ENCODE assay signal across 8 mouse cellular contexts in the genomic region with DNA sequence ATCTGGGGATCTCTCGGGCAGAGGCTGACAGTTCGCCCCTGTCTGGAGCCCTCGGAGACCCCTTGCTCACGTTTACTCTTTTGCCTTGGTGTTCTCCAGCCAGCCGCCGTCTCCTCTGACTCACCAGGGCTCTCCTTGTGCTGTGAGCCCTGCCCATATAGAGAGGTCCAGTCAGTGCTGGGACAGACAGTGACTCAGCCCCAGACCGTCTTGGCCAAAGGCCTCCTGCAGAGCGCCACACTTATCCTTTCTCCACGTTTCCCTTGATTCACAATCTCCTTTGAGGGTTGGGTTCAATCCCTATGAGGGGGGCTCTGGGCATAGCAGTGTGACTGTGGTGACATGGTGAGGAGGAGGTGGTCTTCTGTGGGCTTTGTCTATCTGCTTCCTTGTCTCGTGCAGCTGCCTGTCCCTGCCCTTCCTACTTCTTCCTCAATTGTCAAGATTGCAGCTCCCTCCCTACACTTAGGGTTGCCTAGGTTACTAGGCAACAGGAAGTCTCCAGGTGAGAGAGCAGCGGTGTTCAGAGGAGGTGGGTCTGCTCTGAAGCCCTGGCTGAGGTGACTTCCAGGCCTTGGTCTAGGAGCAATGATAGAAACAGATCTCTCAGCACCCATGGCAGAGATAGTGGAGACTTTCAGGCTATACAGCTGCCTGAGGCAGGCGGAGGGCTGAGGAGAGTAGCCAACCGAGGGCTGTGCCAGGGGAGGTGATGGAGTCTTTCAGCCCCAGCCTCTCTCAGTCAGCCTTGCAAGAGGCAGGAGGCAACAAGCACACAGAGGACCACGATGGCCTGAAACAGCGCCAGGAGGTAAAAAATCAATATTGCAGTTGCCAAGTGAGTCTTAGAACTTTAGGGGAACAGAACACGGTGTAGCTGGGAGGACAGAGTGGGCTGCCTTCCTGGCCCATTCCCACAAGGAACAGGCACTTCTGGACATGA. TPM values are rescaled to one million over a fixed set of nuclear protein-coding genes. Genes with fewer than 3 reads are reported as not detected.
DNase-seq lines count a peak whose midpoint lies in the region; ATAC-seq lines count a peak whose summit lies in the region.

No protein-coding gene starts in this region.

- H3K27me3 ChIP-seq in forebrain, embryonic 10.5 days (ENCODE audit: poor library complexity, severe bottlenecking), result peaks cover 81% of the 10 kb centered on the region
- 0 out of 2 replicates have a peak, but pooled peaks cover 2% of the 10 kb centered on the region for H3K27me3 ChIP-seq in forebrain, embryonic 16.5 days (replicated peaks; ENCODE audit: control insufficient read depth, insufficient read depth, low read length)
- H3K27me3 ChIP-seq in hindbrain, embryonic 14.5 days (ENCODE audit: control insufficient read depth, insufficient read depth, low read length), result peaks cover 20% of the 10 kb centered on the region; the same call in 1 of the 2 replicates
- peaks cover 48% of the 10 kb centered on the region for H3K27me3 ChIP-seq in midbrain, embryonic 11.5 days (ENCODE audit: control insufficient read depth, insufficient read depth, low read length)

- H3K9me3 ChIP-seq in forebrain, embryonic 10.5 days, result no peaks in the 10 kb centered on the region
- H3K9me3 ChIP-seq in forebrain, embryonic 16.5 days (ENCODE audit: control insufficient read depth, low read length), result no peaks in the 10 kb centered on the region
- no peaks in the 10 kb centered on the region for H3K9me3 ChIP-seq in hindbrain, embryonic 14.5 days (ENCODE audit: control insufficient read depth, low read length)
- H3K9me3 ChIP-seq in midbrain, embryonic 11.5 days (ENCODE audit: control insufficient read depth, low read length), result no peaks in the 10 kb centered on the region

- H3K4me2 ChIP-seq in forebrain, embryonic 16.5 days (ENCODE audit: low read length), result no peak overlapping the region
- H3K4me2 ChIP-seq in hindbrain, embryonic 14.5 days (replicated peaks), result no peak overlapping the region
- no peak overlapping the region for H3K4me2 ChIP-seq in midbrain, embryonic 11.5 days

- no peak for ATAC-seq in forebrain, embryonic 16.5 days
- ATAC-seq in hindbrain, embryonic 14.5 days (ENCODE audit: low FRiP score), result 0 out of 2 replicates have a peak, but pooled peaks have one; percentile 24
- ATAC-seq in midbrain, embryonic 11.5 days (ENCODE audit: low FRiP score), result no peak

- H3K4me3 ChIP-seq in forebrain, embryonic 10.5 days, result no peak overlapping the region
- no peak overlapping the region for H3K4me3 ChIP-seq in forebrain, embryonic 16.5 days (replicated peaks; ENCODE audit: low read length)
- H3K4me3 ChIP-seq in hindbrain, embryonic 14.5 days (replicated peaks; ENCODE audit: low read length), result no peak overlapping the region
- no peak overlapping the region for H3K4me3 ChIP-seq in midbrain, embryonic 11.5 days (ENCODE audit: low read depth, low read length)

- no peak for DNase-seq in forebrain, embryonic 10.5 days (ENCODE audit: extremely low spot score, low spot score)
- peak; percentile 70 for DNase-seq in R1 (ENCODE audit: low read depth, low spot score)
- DNase-seq in hindbrain, embryonic 14.5 days (ENCODE audit: low spot score), result no peak
- peak; percentile 85 for DNase-seq in midbrain, embryonic 11.5 days (ENCODE audit: low spot score, missing footprints)
- DNase-seq in ovary, postnatal 36 days (ENCODE audit: low spot score), result no peak
- DNase-seq in thymus, postnatal 14 days, result no peak
- DNase-seq in frontal cortex, postnatal 14 days (ENCODE audit: low spot score in 2 of 2), result no peak

- H3K9ac ChIP-seq in forebrain, embryonic 16.5 days (replicated peaks; ENCODE audit: low read depth, low read length), result no peak overlapping the region
- H3K9ac ChIP-seq in hindbrain, embryonic 14.5 days, result no peak overlapping the region
- no peak overlapping the region for H3K9ac ChIP-seq in midbrain, embryonic 11.5 days (ENCODE audit: low read length)

- peak overlapping the region; percentile 15 for H3K27ac ChIP-seq in forebrain, embryonic 10.5 days
- H3K27ac ChIP-seq in forebrain, embryonic 16.5 days (ENCODE audit: low read length), result no peak overlapping the region
- no peak overlapping the region for H3K27ac ChIP-seq in hindbrain, embryonic 14.5 days
- H3K27ac ChIP-seq in midbrain, embryonic 11.5 days (ENCODE audit: low read depth, low read length), result no peak overlapping the region

- H3K36me3 ChIP-seq in forebrain, embryonic 10.5 days (replicated peaks), result no peaks in the 10 kb centered on the region
- no peaks in the 10 kb centered on the region for H3K36me3 ChIP-seq in forebrain, embryonic 16.5 days (ENCODE audit: control insufficient read depth, insufficient read depth)
- H3K36me3 ChIP-seq in hindbrain, embryonic 14.5 days (replicated peaks; ENCODE audit: control insufficient read depth, insufficient read depth), result no peaks in the 10 kb centered on the region
- no peaks in the 10 kb centered on the region for H3K36me3 ChIP-seq in midbrain, embryonic 11.5 days (ENCODE audit: control insufficient read depth, insufficient read depth, low read length)

- 14% methylated on average over 16 of the region's 16 CpGs for WGBS in forebrain, embryonic 10.5 days
- WGBS in forebrain, embryonic 16.5 days, result 21% methylated on average over 16 of the region's 16 CpGs
- WGBS in hindbrain, embryonic 14.5 days, result 14% methylated on average over 16 of the region's 16 CpGs
- WGBS in midbrain, embryonic 11.5 days, result 17% methylated on average over 16 of the region's 16 CpGs

- H3K4me1 ChIP-seq in forebrain, embryonic 10.5 days, result peaks cover 64% of the 10 kb centered on the region
- peaks cover 21% of the 10 kb centered on the region for H3K4me1 ChIP-seq in forebrain, embryonic 16.5 days (replicated peaks; ENCODE audit: control insufficient read depth, insufficient read depth, low read length)
- peaks cover 27% of the 10 kb centered on the region for H3K4me1 ChIP-seq in hindbrain, embryonic 14.5 days (replicated peaks; ENCODE audit: control insufficient read depth, insufficient read depth, low read length)
- peaks cover 20% of the 10 kb centered on the region for H3K4me1 ChIP-seq in midbrain, embryonic 11.5 days (ENCODE audit: control insufficient read depth, insufficient read depth, low read length)

RNA-seq across cellular contexts. Expression of a gene that starts 7.1 kb away (rescaled TPM):
- 102 and 107 TPM in 2 replicates for polyA plus RNA-seq in forebrain, embryonic 10.5 days (2016; fragmentation: Nextera tagmentation; extraction: Ambion mirVana)
- polyA plus RNA-seq in forebrain, embryonic 16.5 days (2015; fragmentation: Nextera tagmentation; extraction: Ambion mirVana), result 119 and 122 TPM in 2 replicates
- polyA plus RNA-seq in hindbrain, embryonic 14.5 days (2014; fragmentation: Nextera tagmentation; extraction: Ambion mirVana), result 38.4 and 43.6 TPM in 2 replicates
- 252 and 256 TPM in 2 replicates for polyA plus RNA-seq in midbrain, embryonic 11.5 days (2014; fragmentation: Nextera tagmentation; extraction: Ambion mirVana)

Comparison
In these comparisons a context has a peak if more than half of its experiments do, and no peak if none do; other contexts are left out.
1. DNase-seq: peak in R1 (single experiment) and midbrain, embryonic 11.5 days (single experiment); none in forebrain, embryonic 10.5 days (single experiment), hindbrain, embryonic 14.5 days (single experiment), ovary, postnatal 36 days (single experiment), thymus, postnatal 14 days (single experiment) and frontal cortex, postnatal 14 days (0 of 2).